Mouse (Mus musculus) kidney, postnatal 10 days (tissue): ENCODE results near the gene Mical3.
A peak's percentile ranks its signal among the peaks of the same experiment; 100 is the strongest.

Experiments used
- DNase-seq: peaks from one replicate; pipeline ENCODE4 v3.0.0; 2021; ENCODE audit warnings: mixed read lengths

The Mical3 gene

GRCm38 (mm10) chr6:121051411-121051810 is 79.4 kb downstream of the Mical3 start:
- no peak for DNase-seq

- peak; percentile 79 for DNase-seq
Measured at GRCm38 (mm10) chr6:121048696-121049095, 82.1 kb downstream of the Mical3 start.

GRCm38 (mm10) chr6:121045345-121046080 is 85.3 kb downstream of the Mical3 start:
- DNase-seq = peak; percentile 57

GRCm38 (mm10) chr6:121043434-121044189 is 87.2 kb downstream of the Mical3 start:
- no peak for DNase-seq

GRCm38 (mm10) chr6:121039719-121040118 is 91.1 kb downstream of the Mical3 start:
- no peak for DNase-seq

GRCm38 (mm10) chr6:121039286-121039685 is 91.5 kb downstream of the Mical3 start:
- no peak for DNase-seq

GRCm38 (mm10) chr6:121037086-121037485 is 93.7 kb downstream of the Mical3 start:
- DNase-seq = no peak

- no peak for DNase-seq
Measured at GRCm38 (mm10) chr6:121035929-121036328, 94.9 kb downstream of the Mical3 start.

- no peak for DNase-seq
Measured at GRCm38 (mm10) chr6:121035268-121035667, 95.5 kb downstream of the Mical3 start.

GRCm38 (mm10) chr6:121033250-121033649 is 97.5 kb downstream of the Mical3 start:
- no peak for DNase-seq

- no peak for DNase-seq
Measured at GRCm38 (mm10) chr6:121031370-121031769, 99.4 kb downstream of the Mical3 start.

GRCm38 (mm10) chr6:121029897-121030589 is 100.8 kb downstream of the Mical3 start:
- no peak for DNase-seq

- DNase-seq = no peak
Measured at GRCm38 (mm10) chr6:121028514-121028913, 102.3 kb downstream of the Mical3 start.

- no peak for DNase-seq
Measured at GRCm38 (mm10) chr6:121027314-121027713, 103.5 kb downstream of the Mical3 start.

GRCm38 (mm10) chr6:121026866-121027265 is 103.9 kb downstream of the Mical3 start:
- no peak for DNase-seq

GRCm38 (mm10) chr6:121026019-121026584 is 104.7 kb downstream of the Mical3 start:
- DNase-seq = no peak

- no peak for DNase-seq
Measured at GRCm38 (mm10) chr6:121018147-121018546, 112.7 kb downstream of the Mical3 start.

GRCm38 (mm10) chr6:121017436-121018031 is 113.3 kb downstream of the Mical3 start:
- DNase-seq = peak; percentile 49

- no peak for DNase-seq
Measured at GRCm38 (mm10) chr6:121016097-121016496, 114.7 kb downstream of the Mical3 start.

- DNase-seq = no peak
Measured at GRCm38 (mm10) chr6:121014339-121014738, 116.5 kb downstream of the Mical3 start.

GRCm38 (mm10) chr6:121013750-121014149 is 117.0 kb downstream of the Mical3 start:
- DNase-seq = peak; percentile 79

- DNase-seq = peak; percentile 73
Measured at GRCm38 (mm10) chr6:121011709-121012108, 119.1 kb downstream of the Mical3 start.

GRCm38 (mm10) chr6:121009651-121010050 is 121.1 kb downstream of the Mical3 start:
- DNase-seq = no peak
